Mouse (Mus musculus) CH12.LX (cell line): ENCODE data around the gene Ckap2l. TPM values are rescaled to one million over a fixed set of nuclear protein-coding genes. Genes with fewer than 3 reads are reported as not detected.

Experiments
- DNase-seq: peaks from one replicate; pipeline ENCODE4 v3.0.0-alpha.2; 2013; ENCODE audit errors: extremely low read depth
- H3K27ac ChIP-seq: 2 replicates; pipeline ENCODE4 v1.5.1; 2012; ENCODE audit warnings: low read depth, mild to moderate bottlenecking, control low read depth, moderate library complexity; ENCODE audit not compliant: insufficient read depth
- H3K27me3 ChIP-seq: replicated peaks from 2 replicates; pipeline ENCODE3; 2012; ENCODE audit warnings: inconsistent platforms
- H3K36me3 ChIP-seq, 2 experiments: replicated peaks in 1 of 2; 2 replicates each; pipeline versions ENCODE3 to v1.6.1; 2012; ENCODE audit warnings: inconsistent platforms in 1 of 2, low read length in 1 of 2, mild to moderate bottlenecking in 1 of 2, mixed read lengths in 1 of 2, moderate library complexity in 1 of 2; ENCODE audit not compliant: control insufficient read depth in 1 of 2, insufficient read depth in 1 of 2
- H3K4me1 ChIP-seq, 2 experiments: 2 replicates each; pipeline ENCODE4 v1.6.1; 2012; ENCODE audit warnings: inconsistent platforms in 1 of 2, moderate library complexity in 1 of 2; ENCODE audit not compliant: insufficient read depth in 2 of 2, control insufficient read depth in 1 of 2
- H3K4me2 ChIP-seq: 2 replicates; pipeline ENCODE4 v1.6.1; 2012; ENCODE audit warnings: low read depth, mild to moderate bottlenecking, control low read depth; ENCODE audit not compliant: poor library complexity, insufficient read depth, severe bottlenecking
- H3K4me3 ChIP-seq, 3 experiments: fragments of 150-350 bp in 1 of 3; sonication (generic) in 1 of 3; replicated peaks in 1 of 3; 2 replicates each; pipeline versions ENCODE3 to v1.5.1; 2011 to 2012; ENCODE audit warnings: low read depth in 2 of 3, low read length in 2 of 3, mild to moderate bottlenecking in 2 of 3, moderate library complexity in 2 of 3, control low read depth in 1 of 3, improper control_type of control experiment in 1 of 3, inconsistent platforms in 1 of 3, mixed read lengths in 1 of 3; ENCODE audit not compliant: poor library complexity in 1 of 3
- H3K79me2 ChIP-seq: replicated peaks from 2 replicates; pipeline ENCODE4 v1.6.1; 2012; ENCODE audit warnings: mild to moderate bottlenecking, moderate library complexity; ENCODE audit not compliant: control insufficient read depth, poor library complexity, insufficient read depth, severe bottlenecking; ENCODE audit errors: extremely low read depth
- H3K9ac ChIP-seq: 2 replicates; pipeline ENCODE4 v1.6.1; 2012; ENCODE audit warnings: low read depth, mild to moderate bottlenecking, control low read depth, moderate library complexity; ENCODE audit not compliant: insufficient read depth
- H3K9me3 ChIP-seq: replicated peaks from 2 replicates; pipeline ENCODE3; 2012; ENCODE audit warnings: low read length, inconsistent platforms, mixed read lengths
- BHLHE40 ChIP-seq: IDR thresholded peaks from 2 replicates; pipeline ENCODE4 v1.6.1; 2011; ENCODE audit warnings: mild to moderate bottlenecking, low read depth, low read length, improper control_type of control experiment
- CHD1 ChIP-seq: IDR thresholded peaks from 2 replicates; pipeline ENCODE4 v1.6.1; 2012; ENCODE audit warnings: low read depth, low read length, improper control_type of control experiment, inconsistent platforms
- CHD2 ChIP-seq: IDR thresholded peaks from 2 replicates; pipeline ENCODE4 v1.6.1; 2011; ENCODE audit warnings: low read length, improper control_type of control experiment
- CTCF ChIP-seq, 2 experiments: IDR thresholded peaks in 1 of 2; conservative IDR thresholded peaks in 1 of 2; 2 replicates each; pipeline ENCODE4 v1.5.1; 2011 to 2012; ENCODE audit warnings: low read depth in 2 of 2, low read length in 2 of 2, improper control_type of control experiment in 1 of 2, inconsistent platforms in 1 of 2, mild to moderate bottlenecking in 1 of 2, moderate library complexity in 1 of 2
- E2F4 ChIP-seq: IDR thresholded peaks from 2 replicates; pipeline ENCODE4 v1.6.1; 2011; ENCODE audit warnings: low read depth, low read length, improper control_type of control experiment; ENCODE audit not compliant: insufficient replicate concordance
- ELF1 ChIP-seq: IDR thresholded peaks from 2 replicates; pipeline ENCODE4 v1.6.1; 2014; ENCODE audit warnings: low read depth, mild to moderate bottlenecking, inconsistent platforms, low read length, improper control_type of control experiment
- ETS1 ChIP-seq: conservative IDR thresholded peaks from 2 replicates; pipeline ENCODE4 v1.6.1; 2012; ENCODE audit warnings: low read depth, mild to moderate bottlenecking, inconsistent platforms, low read length, improper control_type of control experiment, moderate library complexity
- HCFC1 ChIP-seq: IDR thresholded peaks from 2 replicates; pipeline ENCODE4 v1.6.1; 2012; ENCODE audit warnings: low read depth, mild to moderate bottlenecking, inconsistent platforms, low read length, improper control_type of control experiment
- JUN ChIP-seq: IDR thresholded peaks from 2 replicates; pipeline ENCODE4 v1.6.1; 2011; ENCODE audit warnings: low read depth, mild to moderate bottlenecking, low read length, improper control_type of control experiment, moderate library complexity; ENCODE audit not compliant: insufficient read depth
- KAT2A ChIP-seq: IDR thresholded peaks from 2 replicates; pipeline ENCODE4 v1.6.1; 2012; ENCODE audit warnings: low read length, improper control_type of control experiment, inconsistent platforms; ENCODE audit not compliant: insufficient replicate concordance
- MAFK ChIP-seq: IDR thresholded peaks from 2 replicates; pipeline ENCODE4 v1.6.1; 2011; ENCODE audit warnings: low read length, improper control_type of control experiment; ENCODE audit not compliant: insufficient replicate concordance
- MXI1 ChIP-seq: IDR thresholded peaks from 2 replicates; pipeline ENCODE4 v1.6.1; 2011; ENCODE audit warnings: mild to moderate bottlenecking, low read depth, low read length, improper control_type of control experiment
- NRF1 ChIP-seq: IDR thresholded peaks from 2 replicates; pipeline ENCODE4 v1.6.1; 2014; ENCODE audit warnings: low read depth, mild to moderate bottlenecking, inconsistent platforms, low read length, improper control_type of control experiment, moderate library complexity
- PAX5 ChIP-seq: IDR thresholded peaks from 2 replicates; pipeline ENCODE4 v1.6.1; 2012; ENCODE audit warnings: low read length, inconsistent platforms, mixed read lengths
- POLR2A ChIP-seq: IDR thresholded peaks from 2 replicates; pipeline ENCODE4 v1.6.1; 2011; ENCODE audit warnings: low read depth, mild to moderate bottlenecking, improper control_type of control experiment, low read length
- POLR2AphosphoS2 ChIP-seq: IDR thresholded peaks from 2 replicates; pipeline ENCODE4 v1.6.1; 2011; ENCODE audit warnings: low read depth, low read length, improper control_type of control experiment
- RCOR1 ChIP-seq: conservative IDR thresholded peaks from 2 replicates; pipeline ENCODE4 v1.6.1; 2012; ENCODE audit warnings: low read depth, mild to moderate bottlenecking, inconsistent platforms, low read length, improper control_type of control experiment
- USF2 ChIP-seq: conservative IDR thresholded peaks from 2 replicates; pipeline ENCODE4 v1.6.1; 2011; ENCODE audit warnings: low read depth, low read length, improper control_type of control experiment
- ZC3H11A ChIP-seq: IDR thresholded peaks from 2 replicates; pipeline ENCODE4 v1.6.1; 2012; ENCODE audit warnings: low read depth, mild to moderate bottlenecking, inconsistent platforms, low read length, improper control_type of control experiment
- dilution Hi-C: fragments of 300-500 bp; cut with MboI; formaldehyde crosslinking; loops from 2 replicates; pipeline ENCODE4 v1.14.3; 2020; ENCODE audit warnings: low sequenced_read_pairs; ENCODE audit not compliant: extremely low pct_unique_long_range_greater_than_20kb, extremely low pct_ligation_motif_present
- in situ Hi-C: fragments of 300-500 bp; cut with MboI; formaldehyde crosslinking; loops from 3 replicates; pipeline ENCODE4 v1.14.3; 2019; ENCODE audit warnings: low sequenced_read_pairs, low pct_ligation_motif_present, low pct_unique_long_range_greater_than_20kb, mixed read lengths
- polyA plus RNA-seq: library from polyadenylated mRNA; unstranded; fragments of >175 nt; gene quantifications from 2 replicates; pipeline ENCODE4 v1.2.1, GENCODE M21; 2012; ENCODE audit warnings: low read depth; ENCODE audit not compliant: insufficient read length
- total RNA-seq, 2 experiments: library from RNA; depleted of rRNA; stranded (reverse); fragments of 300-350 nt in 1 of 2; fragments of >200 nt in 1 of 2; gene quantifications; 2 replicates each; pipeline ENCODE4 v1.2.3; 2012 to 2014

Ckap2l gene
- total and polyA plus RNA-seq, 3 experiments: 13.3 to 35.6 (median 23.6) TPM

DNA sequence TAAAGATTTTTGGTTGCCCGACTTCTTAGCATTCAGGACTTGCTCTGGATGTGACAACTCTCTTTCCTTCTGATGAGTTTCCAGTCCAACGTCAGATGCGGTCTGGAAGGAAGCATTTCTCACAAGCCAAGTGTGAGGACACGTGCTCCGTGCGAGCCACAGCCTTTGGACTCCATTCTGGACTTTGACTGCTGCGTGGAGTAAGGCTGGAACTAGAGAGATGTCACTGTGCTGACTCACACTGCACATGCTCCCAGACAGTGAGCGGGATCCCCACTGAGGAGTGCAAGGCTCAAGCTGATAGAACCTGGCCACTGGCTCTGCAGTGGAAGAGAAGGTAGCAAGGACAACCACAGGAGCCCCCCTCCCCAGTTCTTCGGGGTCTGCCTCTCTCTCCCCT, 64.5 kb downstream of the Ckap2l start:
- Histone ChIP-seq H3K4me2 (no peak overlapping the region), H3K4me1 (0 out of 4 replicates have a peak, but pooled peaks cover 0 to 6% of the 10 kb centered on the region in 2 experiments), H3K9me3 (no peaks in the 10 kb centered on the region)
- in situ Hi-C loops: no loop called here
- dilution Hi-C loops: no loop called here
- DNase-seq: no peak
- TF ChIP-seq JUN: no peak
- TF ChIP-seq RCOR1: no peak
- no peak for TF ChIP-seq BHLHE40
- TF ChIP-seq PAX5: no peak
- no peak for TF ChIP-seq ETS1
- TF ChIP-seq, all 38 proteins: peak for 0
- Histone ChIP-seq H3K79me2 (no peaks in the 10 kb centered on the region), H3K36me3 (no peaks in the 10 kb centered on the region), H3K27ac (no peak overlapping the region), H3K27me3 (no peaks in the 10 kb centered on the region), H3K9ac (no peak overlapping the region), H3K4me3 (no peak overlapping the region)

DNA sequence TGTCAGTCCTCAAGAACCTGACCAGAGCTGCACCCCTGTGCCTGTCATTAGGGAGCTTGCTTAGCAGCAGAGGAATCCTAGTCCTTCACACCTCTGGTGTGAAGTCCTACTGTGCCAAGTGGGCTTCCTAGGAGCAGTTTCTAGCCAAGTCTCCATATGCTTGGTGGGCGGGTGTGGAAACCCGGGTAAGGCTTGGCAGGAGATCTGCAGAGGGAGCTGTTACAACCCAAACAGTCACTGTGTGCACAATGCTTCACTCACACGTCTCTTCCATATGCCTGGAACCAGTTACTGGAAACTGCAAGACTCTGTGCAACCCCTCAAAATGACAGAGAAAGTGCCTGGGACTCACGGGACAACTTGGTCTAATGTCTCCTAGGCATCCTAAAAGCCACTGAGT, 65.0 kb downstream of the Ckap2l start:
- dilution Hi-C loops: no loop called here
- no peak for TF ChIP-seq CHD1
- TF ChIP-seq MAFK: no peak
- TF ChIP-seq CTCF (conservative IDR thresholded peaks at IDR 0.05 in 1 of 2, IDR thresholded peaks at IDR 0.05 in 1 of 2; ENCODE audit: low read depth in 2 of 2, low read length in 2 of 2): no peak
- TF ChIP-seq JUN: no peak
- TF ChIP-seq ZC3H11A: no peak
- no peak for TF ChIP-seq MXI1
- no peak for TF ChIP-seq ELF1
- no peak for TF ChIP-seq KAT2A
- no peak for TF ChIP-seq CHD2
- no peak for TF ChIP-seq POLR2AphosphoS2
- no peak for TF ChIP-seq POLR2A
- no peak for TF ChIP-seq BHLHE40
- no peak for TF ChIP-seq E2F4
- TF ChIP-seq NRF1: no peak
- TF ChIP-seq HCFC1: no peak
- no peak for TF ChIP-seq RCOR1
- no peak for TF ChIP-seq USF2

More for the DNA sequence above, 65.0 kb downstream of the Ckap2l start:
- H3K27me3 ChIP-seq: no peaks in the 10 kb centered on the region
- H3K9ac ChIP-seq: no peak overlapping the region
- no peak overlapping the region for H3K27ac ChIP-seq
- no peak for DNase-seq
- no peaks in the 10 kb centered on the region for H3K36me3 ChIP-seq
- no peaks in the 10 kb centered on the region for H3K9me3 ChIP-seq
- in situ Hi-C loops: no loop called here
- H3K4me2 ChIP-seq: no peak overlapping the region
- H3K4me3 ChIP-seq: no peak overlapping the region
- 0 out of 4 replicates have a peak, but pooled peaks cover 0 to 6% of the 10 kb centered on the region in 2 experiments for H3K4me1 ChIP-seq
- H3K79me2 ChIP-seq: no peaks in the 10 kb centered on the region
